Mouse (Mus musculus) megakaryocyte, embryonic 14.5 days (primary cell): Measurements from ENCODE around the gene Zfp948. TPM values are rescaled to one million over a fixed set of nuclear protein-coding genes. Genes with fewer than 3 reads are reported as not detected.

Experiments
- H3K27me3 ChIP-seq: replicated peaks from 2 replicates; pipeline ENCODE3; 2012; ENCODE audit warnings: inconsistent platforms
- H3K36me3 ChIP-seq: replicated peaks from 2 replicates; pipeline ENCODE3; 2012; ENCODE audit warnings: low read length, inconsistent platforms, mixed read lengths
- H3K4me1 ChIP-seq: 2 replicates; pipeline ENCODE4 v1.6.1; 2012; ENCODE audit warnings: inconsistent platforms
- H3K4me3 ChIP-seq: replicated peaks from 2 replicates; pipeline ENCODE3; 2012; ENCODE audit warnings: moderate library complexity, mild to moderate bottlenecking, inconsistent platforms
- H3K9me3 ChIP-seq: 2 replicates; pipeline ENCODE4 v1.6.1; 2012; ENCODE audit warnings: inconsistent platforms
- FLI1 ChIP-seq: IDR thresholded peaks from 2 replicates; pipeline ENCODE4 v1.6.1; 2012; ENCODE audit warnings: low read length, inconsistent platforms, mixed read lengths
- GATA1 ChIP-seq: IDR thresholded peaks from 3 replicates; pipeline ENCODE4 v1.6.1; 2012; ENCODE audit warnings: mixed read lengths, low read length, inconsistent platforms, borderline replicate concordance
- polyA plus RNA-seq: library from polyadenylated mRNA; stranded (reverse); fragments of >175 nt; gene quantifications from 2 replicates; pipeline ENCODE4 v1.2.3, GENCODE M21; 2012; ENCODE audit warnings: low replicate concordance; ENCODE audit not compliant: insufficient read depth

Gene Zfp948
- 1.5 TPM in 1 of 2 replicates, not detected in the other for polyA plus RNA-seq

DNA sequence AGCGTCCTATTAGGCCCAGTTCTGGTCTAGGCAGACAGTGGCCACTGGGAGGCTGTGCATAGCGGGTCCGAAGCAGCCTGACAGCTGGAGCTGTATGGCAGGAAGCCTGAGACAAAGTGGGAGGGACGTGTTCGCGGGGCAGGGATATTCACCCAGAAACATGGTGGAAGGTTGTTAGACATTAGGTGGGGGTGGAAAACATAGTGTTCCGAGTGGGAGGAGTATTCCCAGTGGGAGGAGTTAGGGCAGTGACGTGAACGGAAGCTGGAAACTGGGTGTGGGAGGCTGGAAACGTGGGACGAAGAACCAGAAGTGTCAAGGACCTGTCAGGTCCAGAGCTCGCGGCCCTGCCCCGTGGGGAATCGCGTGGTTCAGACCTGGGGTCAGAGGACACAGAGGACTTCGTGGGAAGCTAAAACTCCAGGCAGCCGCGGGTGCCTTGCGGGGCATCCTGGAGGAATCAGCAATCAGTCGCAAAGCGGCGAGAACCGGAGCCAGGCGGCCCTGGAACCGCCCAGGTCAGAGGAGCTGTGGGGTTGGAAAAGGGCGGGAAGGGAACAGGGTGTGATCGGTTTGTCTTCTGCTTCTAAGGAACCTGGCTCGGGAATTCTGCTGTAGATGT is at the start of gene Zfp948:
Gene Zfp948, plus strand, starts transcription at position 281 of the 622 bp plus-strand sequence.
- no peak for TF ChIP-seq FLI1
- TF ChIP-seq GATA1: no peak
- peak within 1 kb of the TSS; percentile 92 for H3K4me3 ChIP-seq
- peaks cover 26% of the 10 kb centered on the region for H3K4me1 ChIP-seq
- no peaks in the 10 kb centered on the region for H3K27me3 ChIP-seq
- peaks cover 36% of the 10 kb centered on the region for H3K36me3 ChIP-seq
- H3K9me3 ChIP-seq: no peaks in the 10 kb centered on the region

DNA sequence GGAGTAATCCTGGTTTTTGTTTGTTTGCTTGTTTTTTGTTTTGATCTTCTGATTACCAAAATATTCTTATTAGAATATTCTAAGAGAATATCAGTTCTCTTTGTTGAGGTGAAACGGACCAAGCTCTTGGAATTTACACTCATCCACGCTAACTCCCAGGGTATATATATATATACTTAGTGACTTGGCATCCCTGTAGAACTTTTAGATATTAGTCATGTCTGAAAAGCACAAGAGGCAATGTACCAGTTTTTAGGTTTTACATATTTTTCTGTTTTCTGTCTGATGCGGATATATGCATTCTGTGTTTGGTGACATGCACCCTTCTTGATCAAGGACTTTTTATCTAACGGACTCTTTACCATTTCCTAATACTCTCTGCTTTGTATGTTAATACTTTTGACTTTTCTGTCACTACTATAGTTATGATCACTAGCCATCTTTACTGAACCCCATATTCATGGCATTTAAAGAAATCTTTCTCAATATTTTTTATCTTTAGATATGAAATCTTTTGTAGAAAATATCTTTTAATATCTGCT is 49.6 kb upstream of the Zfp948 start:
- Histone ChIP-seq H3K36me3 (peaks cover 5% of the 10 kb centered on the region), H3K4me3 (peak overlapping the region; percentile 93)
- no peak for TF ChIP-seq FLI1
- TF ChIP-seq GATA1: no peak

DNA sequence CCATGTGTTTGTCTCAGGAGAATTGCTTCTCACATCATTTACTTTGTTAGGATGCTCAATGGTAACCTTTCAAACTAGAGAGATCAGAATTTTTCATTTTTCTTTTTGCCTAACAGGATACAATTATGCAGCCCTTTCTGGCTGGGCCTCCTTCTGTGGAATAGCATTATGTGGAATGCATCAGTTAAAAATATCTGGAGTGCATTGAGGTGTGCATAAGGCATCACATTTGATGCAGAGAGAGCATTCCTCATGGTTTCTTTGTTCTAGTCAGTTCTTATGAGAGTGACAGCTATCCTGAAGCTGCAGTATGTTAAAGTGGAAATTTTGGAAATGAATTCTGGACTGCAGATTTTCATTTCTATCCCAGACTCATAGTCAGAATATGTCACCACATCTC is 40.5 kb upstream of the Zfp948 start:
- Histone ChIP-seq H3K4me1 (peaks cover 3% of the 10 kb centered on the region; the same call in 1 of the 2 replicates), H3K9me3 (no peaks in the 10 kb centered on the region), H3K36me3 (peaks cover 4% of the 10 kb centered on the region), H3K4me3 (no peak overlapping the region), H3K27me3 (no peaks in the 10 kb centered on the region)
- TF ChIP-seq GATA1 (no peak), FLI1 (no peak)

More for the DNA sequence above, 49.6 kb upstream of the Zfp948 start:
- Histone ChIP-seq H3K27me3 (no peaks in the 10 kb centered on the region), H3K4me1 (peaks cover 14% of the 10 kb centered on the region), H3K9me3 (peaks cover 2% of the 10 kb centered on the region)

DNA sequence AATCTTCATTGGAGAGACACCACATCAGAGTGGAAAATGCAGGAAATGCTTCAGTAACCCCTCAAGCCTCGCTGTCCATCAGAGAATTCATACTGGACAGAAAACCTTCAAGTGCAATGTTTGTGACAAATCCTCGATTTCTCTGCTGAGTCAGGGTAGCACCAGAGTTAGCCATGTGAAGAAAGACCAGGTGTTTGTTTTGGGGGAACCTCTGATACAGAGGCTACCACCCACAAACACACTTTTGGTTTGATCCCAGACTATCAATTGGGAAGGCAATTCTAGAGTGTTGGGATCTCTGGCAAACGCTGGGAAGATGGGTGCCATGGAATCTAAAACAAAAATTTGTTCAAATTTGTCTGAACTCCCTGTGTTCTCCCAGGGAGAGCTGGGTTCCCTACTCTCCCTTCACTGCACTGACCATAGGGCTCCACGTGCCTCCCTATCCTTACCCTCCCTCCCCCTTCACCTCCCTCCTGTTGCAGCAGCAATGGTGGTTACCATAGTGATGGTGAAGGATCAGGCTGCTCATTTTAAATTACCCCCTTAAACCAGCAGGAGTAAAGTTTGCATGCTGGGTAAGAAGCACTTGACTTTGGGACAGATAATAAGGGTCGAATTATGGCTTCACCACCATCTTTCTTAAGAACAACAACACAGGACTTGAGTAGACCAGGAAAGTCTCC is 36.0 kb upstream of the Zfp948 start:
- Histone ChIP-seq H3K4me3 (no peak overlapping the region), H3K27me3 (no peaks in the 10 kb centered on the region), H3K9me3 (no peaks in the 10 kb centered on the region), H3K36me3 (peaks cover 4% of the 10 kb centered on the region), H3K4me1 (peaks cover 39% of the 10 kb centered on the region)
- no peak for TF ChIP-seq GATA1
- TF ChIP-seq FLI1: no peak

DNA sequence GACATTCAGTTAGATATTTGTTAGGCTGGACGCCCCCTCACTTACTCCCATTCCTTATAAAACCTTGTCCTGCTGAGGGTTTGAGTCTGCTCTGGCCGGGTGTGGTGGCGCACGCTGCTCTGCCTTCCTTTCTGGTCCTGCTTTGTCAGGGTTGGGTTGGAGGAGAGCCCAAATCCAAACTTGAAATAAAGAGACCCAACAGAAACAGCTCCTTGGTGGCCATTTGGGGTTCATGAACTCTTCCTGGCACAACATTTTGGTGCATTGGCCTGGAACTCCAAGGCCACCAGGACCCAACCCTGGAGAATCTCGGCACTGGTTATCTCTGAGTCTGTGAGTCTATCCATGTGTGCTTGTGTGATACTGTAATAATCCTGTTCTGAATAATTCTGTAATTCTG is 35.2 kb upstream of the Zfp948 start:
- H3K4me1 ChIP-seq: peaks cover 41% of the 10 kb centered on the region
- H3K4me3 ChIP-seq: no peak overlapping the region
- H3K27me3 ChIP-seq: no peaks in the 10 kb centered on the region
- H3K9me3 ChIP-seq: no peaks in the 10 kb centered on the region
- H3K36me3 ChIP-seq: peaks cover 4% of the 10 kb centered on the region
- TF ChIP-seq GATA1 (no peak), FLI1 (no peak)

- no peaks in the 10 kb centered on the region for H3K9me3 ChIP-seq
These were observed 34.5 kb upstream of the Zfp948 start for GRCm38 (mm10) chr17:21532101-21532951.

DNA sequence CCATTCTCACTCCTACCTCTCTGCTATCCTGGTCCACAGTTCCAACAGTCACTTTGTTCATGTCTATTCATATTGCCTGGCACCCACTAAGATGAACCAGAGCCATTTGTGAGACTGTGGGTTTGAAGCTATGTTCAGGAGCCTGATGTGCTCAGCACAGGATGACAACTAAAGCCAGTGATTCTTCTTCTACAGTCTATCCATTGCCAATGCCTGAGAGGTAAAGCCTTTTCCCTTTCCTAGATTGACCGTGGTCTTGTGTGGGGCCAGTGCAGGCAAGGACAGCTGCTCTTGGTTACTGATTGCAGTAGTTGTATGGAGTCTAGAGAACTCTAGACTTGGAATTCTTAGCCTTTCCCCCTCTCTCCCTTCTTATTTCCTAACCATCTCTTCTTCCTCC is 32.8 kb upstream of the Zfp948 start:
- TF ChIP-seq GATA1 (no peak), FLI1 (no peak)
- Histone ChIP-seq H3K27me3 (no peaks in the 10 kb centered on the region), H3K4me1 (peaks cover 48% of the 10 kb centered on the region), H3K4me3 (no peak overlapping the region), H3K9me3 (no peaks in the 10 kb centered on the region), H3K36me3 (peaks cover 16% of the 10 kb centered on the region)

More at GRCm38 (mm10) chr17:21532101-21532951, 34.5 kb upstream of the Zfp948 start:
- Histone ChIP-seq H3K36me3 (peaks cover 5% of the 10 kb centered on the region), H3K27me3 (no peaks in the 10 kb centered on the region), H3K4me1 (peaks cover 46% of the 10 kb centered on the region), H3K4me3 (peak overlapping the region; percentile 91)
- no peak for TF ChIP-seq GATA1
- TF ChIP-seq FLI1: no peak

DNA sequence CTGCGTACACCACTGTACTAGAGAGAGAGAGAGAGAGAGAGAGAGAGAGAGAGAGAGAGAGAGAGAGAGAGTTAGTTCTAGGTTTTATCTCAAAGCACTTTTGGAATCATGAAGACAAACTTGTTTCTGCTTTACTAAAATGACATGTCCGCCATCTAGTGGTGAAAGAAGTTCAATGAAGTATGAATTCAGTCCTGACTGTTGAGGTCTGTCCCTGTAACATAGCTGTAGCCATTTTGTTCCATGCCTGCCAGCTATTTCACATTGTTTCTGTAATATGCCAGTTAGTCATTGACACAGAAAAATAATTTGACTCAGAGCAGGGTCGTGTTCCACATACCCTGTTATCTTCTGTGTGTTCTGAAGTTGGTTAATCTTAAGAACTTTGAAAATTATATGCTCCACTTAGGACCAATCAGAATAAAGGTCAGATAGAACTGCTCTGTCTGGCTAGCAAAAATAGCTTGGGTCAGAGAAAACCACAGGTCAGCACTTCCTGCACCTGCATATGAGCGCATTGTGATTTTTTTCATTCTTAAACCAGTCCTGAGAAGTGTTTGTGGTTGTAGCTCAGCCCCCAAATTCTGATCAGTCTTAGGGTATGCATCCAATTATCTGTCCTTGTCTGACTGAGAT is 32.2 kb upstream of the Zfp948 start:
- no peaks in the 10 kb centered on the region for H3K27me3 ChIP-seq
- no peak for TF ChIP-seq GATA1
- TF ChIP-seq FLI1: no peak
- H3K4me3 ChIP-seq: peak overlapping the region; percentile 95
- peaks cover 48% of the 10 kb centered on the region for H3K4me1 ChIP-seq
- no peaks in the 10 kb centered on the region for H3K9me3 ChIP-seq
- peaks cover 22% of the 10 kb centered on the region for H3K36me3 ChIP-seq
